Mouse (Mus musculus): ENCODE measurements around the gene Gorasp1. TPM values are rescaled to one million over a fixed set of nuclear protein-coding genes. Genes with fewer than 3 reads are reported as not detected.

Gorasp1 gene
- total RNA-seq, 2 experiments from 2014 or later: 37.1 to 38.2 TPM

- no peak for DNase-seq (ENCODE audit: low spot score in 2 of 2)
These were observed 5.0 kb downstream of the Gorasp1 start for GRCm38 (mm10) chr9:119932358-119932757.

- DNase-seq (ENCODE audit: low spot score in 2 of 2): no peak
These were observed 10.9 kb downstream of the Gorasp1 start for GRCm38 (mm10) chr9:119926497-119926896.

GRCm38 (mm10) chr9:119925729-119926128 lies 11.6 kb downstream of the Gorasp1 start:
- no peak for DNase-seq (ENCODE audit: low spot score in 2 of 2)

GRCm38 (mm10) chr9:119925120-119925657 lies 12.2 kb downstream of the Gorasp1 start:
- no peak for DNase-seq (ENCODE audit: low spot score in 2 of 2)

GRCm38 (mm10) chr9:119923462-119923861 lies 13.9 kb downstream of the Gorasp1 start:
- DNase-seq (ENCODE audit: low spot score in 2 of 2): no peak

- DNase-seq (ENCODE audit: low spot score in 2 of 2): no peak
These were observed 17.5 kb downstream of the Gorasp1 start for GRCm38 (mm10) chr9:119919858-119920257.

- no peak for DNase-seq (ENCODE audit: low spot score in 2 of 2)
These were observed 24.1 kb downstream of the Gorasp1 start for GRCm38 (mm10) chr9:119913087-119913838.

- DNase-seq (ENCODE audit: low spot score in 2 of 2): peak in 1 of 2 experiments; percentile 33
These were observed 27.4 kb downstream of the Gorasp1 start for GRCm38 (mm10) chr9:119909931-119910330.

- no peak for DNase-seq (ENCODE audit: low spot score in 2 of 2)
These were observed 28.7 kb downstream of the Gorasp1 start for GRCm38 (mm10) chr9:119908708-119909107.

- DNase-seq (ENCODE audit: low spot score in 2 of 2): peak; percentile 25 to 27
These were observed 34.8 kb downstream of the Gorasp1 start for GRCm38 (mm10) chr9:119902410-119903151.

GRCm38 (mm10) chr9:119899446-119899845 lies 37.9 kb downstream of the Gorasp1 start:
- DNase-seq (ENCODE audit: low spot score in 2 of 2): no peak

- peak; percentile 23 to 42 for DNase-seq (ENCODE audit: low spot score in 2 of 2)
These were observed 42.2 kb downstream of the Gorasp1 start for GRCm38 (mm10) chr9:119895040-119895721.

GRCm38 (mm10) chr9:119894339-119895009 lies 42.9 kb downstream of the Gorasp1 start, which contains the start of gene Wdr48:
Gene Wdr48 (plus strand): TSS chr9:119894878.
- DNase-seq (ENCODE audit: low spot score in 2 of 2): peak; percentile 96 to 97

GRCm38 (mm10) chr9:119893881-119894280 lies 43.5 kb downstream of the Gorasp1 start:
- no peak for DNase-seq (ENCODE audit: low spot score in 2 of 2)

GRCm38 (mm10) chr9:119890692-119891091 lies 46.7 kb downstream of the Gorasp1 start:
- DNase-seq (ENCODE audit: low spot score in 2 of 2): peak in 1 of 2 experiments; percentile 30

GRCm38 (mm10) chr9:119889446-119889845 lies 47.9 kb downstream of the Gorasp1 start:
- DNase-seq (ENCODE audit: low spot score in 2 of 2): no peak

GRCm38 (mm10) chr9:119888843-119889246 lies 48.5 kb downstream of the Gorasp1 start:
- DNase-seq (ENCODE audit: low spot score in 2 of 2): no peak

GRCm38 (mm10) chr9:119887144-119887901 lies 50.0 kb downstream of the Gorasp1 start:
- DNase-seq (ENCODE audit: low spot score in 2 of 2): no peak
